Mouse (Mus musculus): ENCODE data around the gene D930007J09Rik. TPM values are rescaled to one million over a fixed set of nuclear protein-coding genes. Genes with fewer than 3 reads are reported as not detected.

Gene D930007J09Rik
- polyA plus RNA-seq, 1 experiment: 1.3 TPM

DNA sequence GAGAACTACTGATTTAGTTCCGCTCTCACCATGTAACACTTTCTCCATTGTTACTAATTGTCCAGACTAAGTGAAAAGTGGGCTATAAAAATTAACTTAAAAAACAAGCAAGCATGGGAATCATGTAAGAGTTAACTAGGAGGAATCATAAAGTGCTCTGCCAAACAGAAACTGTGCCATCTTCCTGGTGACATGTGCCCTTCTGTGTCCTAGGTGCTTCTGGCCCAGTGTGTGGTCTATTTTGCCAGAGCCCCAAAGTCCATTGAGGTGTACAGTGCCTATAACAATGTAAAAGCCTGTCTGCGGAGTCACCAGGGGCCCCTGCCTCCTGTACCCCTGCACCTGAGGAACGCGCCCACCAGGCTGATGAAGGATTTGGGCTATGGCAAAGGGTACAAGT lies 19.0 kb upstream of the D930007J09Rik start:
- DNase-seq (ENCODE audit: extremely low spot score in 1 of 2, low spot score in 1 of 2): no peak

DNA sequence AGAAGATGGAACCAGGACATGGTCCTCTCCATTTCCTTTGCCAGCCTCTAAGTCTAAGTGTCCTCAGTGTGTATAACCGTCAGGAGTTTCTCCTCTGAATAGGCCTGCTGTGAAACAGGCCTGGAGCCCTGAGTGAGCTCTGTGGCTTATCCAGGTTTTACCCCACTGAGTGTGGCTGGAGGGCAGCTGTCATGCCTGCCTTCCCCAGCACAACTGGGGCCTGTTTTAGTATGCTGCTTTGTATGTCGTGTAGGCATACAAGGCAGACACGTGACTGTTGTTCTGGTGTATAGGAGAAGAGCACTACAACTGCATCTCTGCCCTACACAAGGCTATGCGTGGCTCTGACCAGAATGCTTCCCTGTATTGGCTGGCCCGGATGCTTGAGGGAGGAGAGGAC lies 17.3 kb upstream of the D930007J09Rik start:
- no peak for DNase-seq (ENCODE audit: extremely low spot score in 1 of 2, low spot score in 1 of 2)

DNA sequence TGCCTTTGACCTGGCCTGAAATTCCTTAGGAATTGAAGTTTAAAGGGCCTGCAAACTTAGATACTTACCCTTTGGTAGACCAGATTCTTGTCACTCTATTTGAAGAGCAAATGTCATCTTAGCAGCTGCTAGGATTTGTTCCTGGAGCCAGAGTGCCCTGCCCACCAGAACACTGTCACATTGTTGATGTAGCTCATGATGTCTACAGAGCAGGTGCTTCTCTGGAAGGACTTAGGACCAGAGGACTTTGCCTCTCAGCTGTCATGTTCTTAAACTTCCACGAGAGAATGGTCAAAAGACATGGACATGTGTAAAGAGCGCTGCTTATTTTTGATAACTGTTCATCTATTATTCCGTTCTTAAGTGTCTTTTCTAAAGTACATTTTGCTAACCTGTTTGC lies 16.6 kb upstream of the D930007J09Rik start:
- no peak for DNase-seq (ENCODE audit: extremely low spot score in 1 of 2, low spot score in 1 of 2)

DNA sequence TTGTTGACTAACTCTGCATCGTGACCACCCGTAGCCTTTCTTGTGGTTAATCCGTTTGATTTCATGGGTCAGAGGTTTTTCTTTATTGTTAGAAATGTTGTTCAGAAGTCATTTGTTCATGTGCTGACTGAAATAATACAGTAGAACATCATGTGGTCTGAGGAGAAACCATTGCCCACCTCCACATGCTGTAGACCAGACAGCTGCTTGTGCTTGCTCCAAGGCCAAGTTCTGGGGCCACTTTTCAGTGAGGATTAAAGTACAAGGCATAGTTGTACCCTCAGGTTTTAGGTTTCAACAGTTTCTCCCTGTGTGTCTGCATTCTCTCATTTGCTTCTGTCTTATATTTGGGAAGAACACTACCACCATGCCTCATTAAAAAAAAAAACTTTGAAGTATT lies 5.0 kb upstream of the D930007J09Rik start:
- no peak for DNase-seq (ENCODE audit: extremely low spot score in 1 of 2, low spot score in 1 of 2)

DNA sequence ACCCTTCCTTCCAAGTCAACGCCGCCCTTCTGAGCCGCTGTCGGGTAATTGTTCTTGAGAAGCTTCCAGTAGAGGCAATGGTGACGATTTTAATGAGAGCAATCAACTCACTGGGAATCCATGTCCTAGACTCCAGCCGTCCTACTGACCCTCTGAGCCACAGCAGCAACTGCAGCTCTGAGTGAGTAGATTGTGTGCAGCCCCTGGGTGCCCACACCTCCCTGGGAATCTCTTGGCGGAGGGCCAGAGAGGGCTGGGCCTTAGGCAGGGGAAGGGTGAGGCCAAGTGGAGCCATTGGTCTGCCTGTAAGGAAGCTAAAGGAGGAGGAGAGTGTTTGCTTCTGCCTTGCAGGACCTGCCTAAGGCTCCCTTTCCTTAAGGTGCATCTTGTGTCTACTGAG lies 4.2 kb upstream of the D930007J09Rik start:
- DNase-seq (ENCODE audit: extremely low spot score in 1 of 2, low spot score in 1 of 2): no peak

DNA sequence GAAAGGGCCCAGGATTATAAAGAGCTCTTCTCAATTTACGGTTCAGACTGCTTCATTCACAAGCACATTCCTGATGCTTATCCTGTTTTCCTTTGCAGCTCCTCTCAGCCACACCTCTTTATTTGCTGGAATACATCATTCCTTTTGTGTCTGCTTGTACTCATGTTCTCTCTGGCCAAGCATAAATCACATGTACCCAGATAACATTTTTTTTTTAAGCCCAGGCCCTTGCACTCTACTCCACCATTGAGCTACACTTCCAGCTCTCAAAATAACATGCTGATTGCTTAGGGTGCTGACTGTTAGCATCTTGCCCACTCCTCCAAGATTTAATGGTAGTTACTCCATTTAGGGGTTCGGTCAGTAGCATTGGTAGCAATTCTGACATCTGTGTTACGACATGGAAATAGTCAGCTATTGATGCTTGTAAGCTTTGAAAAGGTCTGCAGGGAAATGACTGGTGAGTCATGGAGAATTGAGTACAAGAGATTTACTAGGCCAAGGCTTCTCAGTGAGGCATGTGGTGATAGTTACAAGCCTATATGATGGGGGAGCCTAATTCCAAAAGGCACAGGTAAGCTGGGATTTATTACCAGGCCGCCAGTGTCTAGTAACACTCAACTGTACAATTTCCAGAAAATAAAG lies 1.2 kb upstream of the D930007J09Rik start:
- no peak for DNase-seq (ENCODE audit: extremely low spot score in 1 of 2, low spot score in 1 of 2)

DNA sequence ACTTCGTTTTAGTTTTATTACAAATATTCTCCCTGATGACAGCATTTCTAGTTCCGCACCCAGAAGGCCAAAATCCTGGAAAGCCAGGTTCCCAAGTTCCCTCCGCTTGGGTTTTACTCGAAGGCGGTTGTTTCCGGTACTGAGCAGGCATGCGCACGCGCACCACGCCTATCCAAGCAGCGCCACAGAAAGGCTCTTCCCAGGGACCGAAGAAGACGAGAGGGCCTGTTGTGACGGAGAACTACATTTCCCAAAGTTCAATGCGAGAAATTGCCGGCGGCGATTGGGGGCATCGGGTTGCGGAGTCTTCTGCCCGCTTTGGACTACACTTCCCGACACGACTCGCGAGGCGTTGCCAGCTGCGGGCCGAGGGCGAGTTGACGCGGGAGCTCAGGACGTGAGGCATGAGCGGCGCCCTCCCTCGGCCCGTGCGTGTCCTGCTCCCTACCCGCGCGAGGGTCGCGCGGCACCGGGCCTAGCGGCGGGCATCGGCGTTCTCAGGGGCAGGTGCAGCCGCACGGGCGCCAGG lies 892 bp downstream of the D930007J09Rik start, which contains the start of gene Wrnip1:
Wrnip1 (plus strand) TSS at position 346 of the 529 bp plus-strand sequence.
- DNase-seq (ENCODE audit: extremely low spot score in 1 of 2, low spot score in 1 of 2): peak; percentile 99

DNA sequence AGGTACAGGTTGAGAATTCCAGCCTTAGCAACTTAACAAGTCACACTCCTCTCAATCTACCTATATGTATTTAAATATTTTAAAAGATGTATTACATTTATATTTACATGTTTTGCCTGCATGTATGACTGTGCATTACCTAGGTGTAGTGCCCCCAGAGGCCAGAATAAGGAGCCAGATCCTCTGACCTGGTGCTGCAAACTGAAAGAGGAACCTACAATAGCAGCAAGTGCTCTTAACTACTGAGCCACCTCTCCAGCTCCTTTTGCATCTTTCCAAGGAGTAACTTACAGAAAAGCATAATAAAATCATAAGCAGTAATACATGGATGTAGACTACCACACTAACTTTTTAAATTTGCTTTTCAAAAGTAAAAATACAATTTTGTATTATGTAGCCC lies 1.8 kb downstream of the D930007J09Rik start:
- DNase-seq (ENCODE audit: extremely low spot score in 1 of 2, low spot score in 1 of 2): no peak

DNA sequence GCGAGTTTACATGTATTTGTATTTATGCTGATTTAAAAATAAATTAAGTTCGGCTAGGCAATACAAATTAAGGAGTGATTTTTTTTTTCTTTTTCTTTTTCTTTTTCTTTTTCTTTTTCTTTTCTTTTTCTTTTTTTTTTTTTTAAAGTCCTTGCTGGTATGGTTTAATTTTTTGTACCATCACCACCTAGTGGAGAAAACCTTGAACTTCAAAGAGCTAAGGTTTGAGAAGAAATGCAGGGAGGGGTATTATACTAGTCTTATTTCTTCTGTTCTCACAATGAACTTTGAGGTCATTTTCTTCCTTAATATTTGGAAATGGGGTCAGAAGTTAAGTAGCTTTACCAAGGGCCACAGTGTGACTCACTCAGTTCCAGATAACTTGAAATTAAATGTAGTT lies 3.5 kb downstream of the D930007J09Rik start:
- DNase-seq (ENCODE audit: extremely low spot score in 1 of 2, low spot score in 1 of 2): peak in 1 of 2 experiments; percentile 49

DNA sequence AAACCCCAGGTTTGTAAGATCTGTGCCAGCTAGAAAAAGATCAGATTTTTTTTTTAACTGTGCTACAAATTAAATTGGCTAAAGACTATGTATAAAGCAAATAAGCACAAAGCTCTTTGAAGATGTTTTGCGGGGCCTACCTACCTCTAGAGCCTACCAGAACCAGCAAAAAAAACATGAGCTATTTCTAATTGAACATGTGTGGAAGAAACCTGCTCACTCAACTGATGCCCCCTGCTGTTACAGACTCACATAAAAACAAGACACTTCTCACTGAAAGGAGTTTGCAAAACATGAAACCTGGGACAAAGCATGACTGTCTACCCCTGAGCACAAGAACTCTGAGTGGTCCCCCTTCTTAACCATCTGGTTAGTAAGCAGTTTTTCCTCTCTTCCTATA lies 5.6 kb downstream of the D930007J09Rik start:
- DNase-seq (ENCODE audit: extremely low spot score in 1 of 2, low spot score in 1 of 2): no peak

DNA sequence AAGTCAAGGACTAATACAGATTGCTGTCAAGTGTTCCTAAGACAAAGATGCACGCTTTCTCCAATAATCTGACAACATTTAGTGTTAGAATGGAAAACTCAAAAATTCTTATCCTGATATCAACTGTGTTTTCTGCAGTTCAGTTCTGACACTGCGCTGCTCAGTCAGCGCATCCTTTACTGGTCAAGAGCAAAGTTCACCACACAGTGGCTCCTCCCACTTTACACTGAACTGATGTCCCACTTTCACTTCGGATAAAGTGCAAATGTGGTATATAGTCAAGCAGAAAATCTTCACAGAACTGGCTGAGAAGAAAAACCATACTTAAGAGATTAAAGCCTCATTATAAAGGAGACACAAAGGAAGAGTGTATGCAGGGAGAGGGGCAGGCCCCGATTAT lies 7.5 kb downstream of the D930007J09Rik start:
- DNase-seq (ENCODE audit: extremely low spot score in 1 of 2, low spot score in 1 of 2): no peak

DNA sequence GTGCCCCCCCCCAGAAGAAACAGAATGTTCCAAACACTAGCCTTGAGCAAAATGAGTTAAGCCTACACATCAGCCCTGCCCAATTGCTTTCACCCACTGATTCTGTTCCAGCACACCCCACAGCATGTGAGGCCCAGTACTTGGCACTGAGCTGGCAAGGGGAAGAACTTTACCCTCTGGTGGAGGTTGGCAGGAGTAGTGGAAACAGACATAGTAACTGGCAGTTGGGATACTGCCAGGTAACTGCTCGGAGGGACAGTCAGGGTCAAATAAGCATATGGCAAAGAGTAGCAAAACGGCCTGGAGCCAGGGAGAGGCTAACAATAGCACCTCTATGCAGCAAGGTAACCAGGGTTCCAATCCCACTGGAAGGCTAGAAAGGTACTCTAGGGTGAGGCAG lies 8.0 kb downstream of the D930007J09Rik start:
- DNase-seq (ENCODE audit: extremely low spot score in 1 of 2, low spot score in 1 of 2): no peak

DNA sequence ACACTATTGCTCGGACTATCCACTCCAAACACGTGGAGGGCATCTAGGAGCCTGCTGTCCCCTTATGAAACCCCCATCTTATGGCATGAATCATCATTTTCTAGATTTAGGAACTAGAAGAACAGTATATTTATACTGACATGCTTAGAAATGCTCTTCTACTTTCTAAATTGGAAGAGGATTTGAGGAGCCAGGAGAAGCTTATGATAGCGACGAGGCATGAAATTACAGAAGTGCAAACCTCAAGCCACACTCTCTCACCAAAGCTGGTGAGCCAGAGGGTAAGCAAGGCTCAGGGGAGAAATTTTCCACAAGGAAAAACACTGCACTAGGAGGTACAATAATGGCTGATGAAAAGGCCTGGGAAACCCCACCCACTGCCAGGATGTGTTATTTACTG lies 12.9 kb downstream of the D930007J09Rik start:
- no peak for DNase-seq (ENCODE audit: extremely low spot score in 1 of 2, low spot score in 1 of 2)

DNA sequence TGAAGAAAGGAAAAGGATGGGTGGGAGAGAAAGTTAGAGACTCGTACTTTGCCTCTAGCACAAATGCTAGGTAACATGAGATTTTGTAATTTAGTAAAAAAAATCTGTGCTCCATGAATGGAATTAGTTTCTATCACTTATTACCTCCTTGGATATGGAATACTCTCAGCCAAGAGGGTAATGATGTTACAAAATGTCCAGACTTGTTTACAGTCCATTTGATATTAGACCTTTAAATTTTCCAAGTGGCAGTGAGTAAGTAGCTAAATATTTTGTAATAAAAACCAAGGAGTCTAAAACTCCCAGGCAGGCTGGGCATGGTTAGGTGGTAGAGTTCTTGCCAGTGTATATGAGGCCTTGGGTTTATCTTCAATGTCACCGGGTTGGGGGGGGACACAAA lies 15.1 kb downstream of the D930007J09Rik start:
- DNase-seq (ENCODE audit: extremely low spot score in 1 of 2, low spot score in 1 of 2): no peak

DNA sequence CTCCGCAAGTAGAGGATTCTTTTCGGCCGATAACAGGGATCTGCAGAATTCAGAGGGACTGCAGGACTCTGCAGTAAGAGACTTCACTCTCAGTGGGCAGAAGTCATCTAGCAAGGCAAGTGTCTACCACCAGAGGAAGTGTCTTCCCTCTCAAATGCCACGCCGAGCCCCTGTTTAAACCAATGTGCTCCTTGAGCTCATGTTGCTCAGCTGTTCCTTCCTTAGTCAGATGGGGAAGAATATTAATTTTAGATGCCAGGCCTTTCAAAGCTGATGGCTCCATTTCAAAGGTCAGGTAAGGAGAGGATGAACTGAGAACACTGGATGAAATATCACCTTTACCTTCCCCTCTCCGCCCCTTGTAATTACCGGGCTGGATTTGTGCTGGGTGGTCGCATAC lies 18.8 kb downstream of the D930007J09Rik start, which contains the start of gene Mylk4:
Mylk4 (minus strand) TSS at position 139 of the 400 bp plus-strand sequence.
- no peak for DNase-seq (ENCODE audit: extremely low spot score in 1 of 2, low spot score in 1 of 2)

DNA sequence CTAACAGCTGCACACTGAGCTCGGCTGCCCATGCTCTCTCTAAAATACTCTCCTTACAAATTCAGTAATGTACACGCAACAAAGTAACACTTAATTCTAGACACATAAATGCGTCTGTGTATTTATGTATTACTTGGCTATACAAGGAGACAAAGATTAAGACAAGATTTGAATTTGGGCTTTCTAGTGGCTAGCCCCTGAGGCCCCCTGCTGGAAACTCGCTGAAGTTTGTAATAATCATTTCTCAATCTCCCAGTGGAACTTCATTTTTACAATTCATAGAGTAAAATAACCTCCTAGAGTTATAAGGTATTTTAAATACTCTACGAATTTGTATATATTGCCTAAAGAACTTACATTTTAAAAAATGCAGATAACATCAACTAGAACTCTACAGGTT lies 19.6 kb downstream of the D930007J09Rik start:
- peak in 1 of 2 experiments; percentile 32 for DNase-seq (ENCODE audit: extremely low spot score in 1 of 2, low spot score in 1 of 2)

DNA sequence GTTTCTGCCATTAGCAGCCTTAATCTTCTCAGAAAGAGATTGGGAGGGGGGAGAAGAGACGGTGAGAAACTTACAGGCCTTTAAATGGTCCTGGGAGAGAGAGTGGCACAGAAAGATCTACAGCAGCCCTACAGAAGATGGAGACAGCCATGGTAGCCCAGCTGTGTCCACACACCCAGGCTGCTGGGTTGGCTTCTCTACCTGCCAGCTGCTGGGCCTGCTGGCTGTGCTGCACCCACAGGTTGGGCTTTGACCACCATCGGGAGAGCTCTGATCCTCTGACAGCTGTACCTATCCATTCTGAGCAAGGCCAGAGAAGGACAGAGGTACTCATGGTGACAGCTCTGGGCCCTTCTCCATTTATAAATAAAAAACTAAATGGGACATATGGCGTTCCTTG lies 23.8 kb downstream of the D930007J09Rik start:
- no peak for DNase-seq (ENCODE audit: extremely low spot score in 1 of 2, low spot score in 1 of 2)

DNA sequence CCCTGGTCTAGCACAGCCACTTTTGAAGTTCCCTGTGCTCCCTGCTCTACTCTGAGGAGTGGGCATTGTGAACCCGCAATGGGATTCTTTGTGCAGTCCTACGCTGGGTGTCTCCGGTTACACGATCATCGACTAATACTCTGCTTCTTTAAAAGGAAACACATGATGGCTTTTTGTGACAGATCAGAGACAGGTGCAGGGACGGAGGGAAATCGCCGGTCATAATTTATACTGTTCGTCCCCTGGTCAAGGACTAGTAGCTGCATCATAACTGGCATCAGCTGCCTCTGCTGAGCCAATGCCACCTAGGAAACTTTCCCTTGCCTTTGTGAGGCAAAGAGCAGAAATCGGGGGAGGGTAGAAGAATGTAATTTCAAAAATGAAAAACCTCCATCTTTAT lies 26.3 kb downstream of the D930007J09Rik start:
- no peak for DNase-seq (ENCODE audit: extremely low spot score in 1 of 2, low spot score in 1 of 2)

DNA sequence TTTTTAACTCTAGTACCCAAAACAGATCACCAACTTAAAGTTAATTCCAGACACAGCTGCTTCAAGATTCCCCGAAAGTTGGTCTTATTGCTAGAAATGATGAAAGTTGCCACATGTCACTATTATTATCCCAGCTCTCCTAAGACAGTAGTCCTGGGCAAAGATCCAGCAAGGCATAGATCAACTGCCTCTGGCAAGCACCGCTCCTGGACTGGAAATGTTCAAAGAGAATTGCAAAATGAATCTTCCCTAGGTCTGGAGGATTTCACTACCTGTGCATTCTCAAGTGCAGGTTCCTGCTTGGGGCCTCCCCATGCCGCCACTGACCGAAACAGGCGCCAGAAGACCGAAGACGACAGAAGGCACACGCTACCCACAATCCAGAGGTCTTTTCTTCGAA lies 26.8 kb downstream of the D930007J09Rik start:
- peak in 1 of 2 experiments; percentile 18 for DNase-seq (ENCODE audit: extremely low spot score in 1 of 2, low spot score in 1 of 2)

DNA sequence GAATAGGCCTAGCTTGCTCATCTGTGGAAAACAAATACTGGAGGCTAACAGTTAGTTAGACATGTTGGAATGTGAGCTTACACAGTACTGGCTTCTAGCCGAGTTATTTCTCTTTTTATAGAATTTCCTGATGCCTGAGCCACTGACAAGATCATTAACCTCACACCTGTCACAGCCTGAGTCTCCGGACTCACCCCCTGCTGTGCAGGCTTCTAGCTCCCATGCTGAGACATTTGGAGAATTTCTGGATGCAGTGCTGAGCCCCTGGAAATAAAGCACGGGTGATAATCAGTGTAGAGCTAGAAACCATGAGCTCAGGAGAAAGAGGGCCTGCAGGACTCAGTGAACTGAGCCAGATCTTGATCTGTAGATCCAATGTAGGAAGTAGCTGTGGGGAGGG lies 32.7 kb downstream of the D930007J09Rik start:
- DNase-seq (ENCODE audit: extremely low spot score in 1 of 2, low spot score in 1 of 2): no peak

DNA sequence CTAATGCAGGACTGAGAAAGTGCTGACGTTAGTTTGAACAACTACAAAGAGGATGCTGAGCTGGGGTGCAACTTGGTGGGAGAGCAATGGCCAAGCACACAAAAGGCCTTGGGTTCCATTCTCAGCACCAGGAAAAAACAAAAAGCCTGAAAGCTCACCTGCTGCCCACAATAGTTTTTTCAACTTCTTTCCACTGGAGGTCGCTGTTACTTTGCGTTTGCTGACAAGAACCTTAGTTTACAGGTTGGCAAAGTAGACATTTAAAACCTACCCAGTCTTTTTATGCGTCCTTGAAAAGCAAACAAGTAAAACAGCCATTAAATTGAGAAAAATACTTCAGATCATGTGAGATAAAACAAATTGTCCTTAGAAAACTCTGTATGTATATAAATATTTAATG lies 34.5 kb downstream of the D930007J09Rik start:
- DNase-seq (ENCODE audit: extremely low spot score in 1 of 2, low spot score in 1 of 2): peak; percentile 14 to 80

DNA sequence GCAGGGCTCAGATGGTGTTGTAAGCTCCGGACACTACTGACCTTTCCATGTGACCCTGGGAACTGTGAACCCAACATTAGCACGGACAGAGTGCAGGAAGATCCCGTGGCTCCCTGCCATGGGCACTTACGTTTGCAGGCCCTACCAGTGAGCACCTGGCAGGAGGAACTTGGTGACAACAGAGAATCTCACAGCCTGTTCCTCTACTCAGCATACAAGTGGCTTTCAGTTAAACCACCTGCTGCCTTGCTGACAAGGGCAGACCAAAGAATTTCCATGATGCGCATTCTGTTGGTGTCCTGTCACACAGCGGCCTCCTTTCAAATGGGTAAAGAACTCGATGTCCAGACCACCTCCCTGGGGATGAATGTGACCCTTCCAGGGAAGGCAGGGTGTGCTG lies 38.2 kb downstream of the D930007J09Rik start:
- no peak for DNase-seq (ENCODE audit: extremely low spot score in 1 of 2, low spot score in 1 of 2)

DNA sequence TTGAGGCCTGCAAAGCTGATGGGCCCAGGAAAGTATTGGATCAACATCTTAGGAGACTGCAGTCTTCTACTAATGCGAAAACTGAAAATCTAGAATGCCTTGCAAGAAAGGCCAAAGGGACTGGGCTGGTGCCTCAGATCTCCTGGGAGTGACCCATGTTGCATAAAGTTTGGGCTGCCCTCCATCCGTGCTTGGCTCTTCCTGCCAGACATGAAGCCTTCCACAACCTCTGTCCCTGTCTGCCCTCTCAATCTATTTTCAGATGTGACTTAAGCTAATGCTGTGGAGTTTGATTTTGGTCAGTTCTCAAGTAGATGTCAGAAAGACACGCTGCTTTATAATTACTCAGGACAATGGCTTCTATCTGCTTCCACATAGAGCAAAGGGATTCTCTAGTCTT lies 39.5 kb downstream of the D930007J09Rik start:
- no peak for DNase-seq (ENCODE audit: extremely low spot score in 1 of 2, low spot score in 1 of 2)

Measured in frontal cortex, adult 2 months (tissue).